Mouse (Mus musculus) liver, embryonic 14.5 days (tissue): Measurements from ENCODE around the gene H2-K1.

Source experiments
- CTCF ChIP-seq: IDR thresholded peaks from 2 replicates; pipeline ENCODE4 v1.5.1; 2016; ENCODE audit warnings: antibody characterized with exemption, low read depth, control low read depth
- EP300 ChIP-seq: IDR thresholded peaks from 2 replicates; pipeline ENCODE4 v1.6.1; 2016; ENCODE audit warnings: antibody characterized with exemption, low read depth

GRCm38 (mm10) chr17:34034064-34034463, 33.9 kb upstream of the H2-K1 start:
- TF ChIP-seq EP300 (no peak), CTCF (peak; percentile 89)
